Mouse (Mus musculus) G1E (cell line): ENCODE results near the gene Cybrd1. TPM values are rescaled to one million over a fixed set of nuclear protein-coding genes. Genes with fewer than 3 reads are reported as not detected.

ENCODE experiments used
- ATAC-seq: 2 replicates; pipeline ENCODE4 v1.8.0; 2016; ENCODE audit warnings: mild to moderate bottlenecking; ENCODE audit not compliant: insufficient number of reproducible peaks, poor library complexity, low FRiP score, severe bottlenecking; ENCODE audit errors: extremely low read depth
- DNase-seq: peaks from one replicate; pipeline ENCODE4 v3.0.0; 2012; ENCODE audit warnings: low spot score
- H3K27me3 ChIP-seq: 2 replicates; pipeline ENCODE4 v1.6.1; 2012; ENCODE audit warnings: mild to moderate bottlenecking, low read length, inconsistent platforms; ENCODE audit not compliant: insufficient read depth
- H3K36me3 ChIP-seq: replicated peaks from 2 replicates; pipeline ENCODE3; 2012; ENCODE audit warnings: mild to moderate bottlenecking, inconsistent platforms
- H3K4me1 ChIP-seq: 2 replicates; pipeline ENCODE4 v1.6.1; 2012; ENCODE audit warnings: low read depth, low read length, inconsistent platforms, mixed read lengths; ENCODE audit not compliant: insufficient read depth
- H3K4me3 ChIP-seq: 2 replicates; pipeline ENCODE4 v1.5.1; 2012; ENCODE audit warnings: low read depth, mild to moderate bottlenecking, inconsistent platforms, low read length, moderate library complexity, mixed read lengths
- H3K9me3 ChIP-seq: replicated peaks from 2 replicates; pipeline ENCODE4 v1.6.1; 2012; ENCODE audit warnings: inconsistent platforms
- CTCF ChIP-seq: IDR thresholded peaks from 2 replicates; pipeline ENCODE4 v1.5.1; 2012; ENCODE audit warnings: low read depth, low read length, inconsistent platforms, mixed read lengths
- GATA1 ChIP-seq: IDR thresholded peaks from 2 replicates; pipeline ENCODE4 v1.6.1; 2012; ENCODE audit warnings: borderline replicate concordance, low read length, inconsistent platforms, mixed read lengths
- GATA2 ChIP-seq: IDR thresholded peaks from 2 replicates; pipeline ENCODE4 v1.6.1; 2012; ENCODE audit warnings: low read depth, low read length, inconsistent platforms, borderline replicate concordance
- POLR2AphosphoS5 ChIP-seq: IDR thresholded peaks from 2 replicates; pipeline ENCODE4 v1.6.1; 2012; ENCODE audit warnings: low read depth, low read length, inconsistent platforms; ENCODE audit not compliant: insufficient replicate concordance
- TAL1 ChIP-seq: conservative IDR thresholded peaks from 2 replicates; pipeline ENCODE4 v1.6.1; 2012; ENCODE audit warnings: low read depth, low read length, inconsistent platforms, mixed read lengths
- polyA plus RNA-seq: library from polyadenylated mRNA; stranded (reverse); fragments of >175 nt; gene quantifications from 2 replicates; pipeline ENCODE4 v1.2.3, GENCODE M21; 2012
- total RNA-seq, 2 experiments: library from RNA; stranded (forward) in 1 of 2; stranded (reverse) in 1 of 2; fragments of 200-1000 nt in 1 of 2; fragments of >200 nt in 1 of 2; fragmentation: Nextera tagmentation in 1 of 2; gene quantifications; 2 replicates each; pipeline ENCODE4 v1.2.3; 2014 to 2017

Cybrd1 gene
- total and polyA plus RNA-seq, 3 experiments: 0.11 TPM; not detected in 2

DNA sequence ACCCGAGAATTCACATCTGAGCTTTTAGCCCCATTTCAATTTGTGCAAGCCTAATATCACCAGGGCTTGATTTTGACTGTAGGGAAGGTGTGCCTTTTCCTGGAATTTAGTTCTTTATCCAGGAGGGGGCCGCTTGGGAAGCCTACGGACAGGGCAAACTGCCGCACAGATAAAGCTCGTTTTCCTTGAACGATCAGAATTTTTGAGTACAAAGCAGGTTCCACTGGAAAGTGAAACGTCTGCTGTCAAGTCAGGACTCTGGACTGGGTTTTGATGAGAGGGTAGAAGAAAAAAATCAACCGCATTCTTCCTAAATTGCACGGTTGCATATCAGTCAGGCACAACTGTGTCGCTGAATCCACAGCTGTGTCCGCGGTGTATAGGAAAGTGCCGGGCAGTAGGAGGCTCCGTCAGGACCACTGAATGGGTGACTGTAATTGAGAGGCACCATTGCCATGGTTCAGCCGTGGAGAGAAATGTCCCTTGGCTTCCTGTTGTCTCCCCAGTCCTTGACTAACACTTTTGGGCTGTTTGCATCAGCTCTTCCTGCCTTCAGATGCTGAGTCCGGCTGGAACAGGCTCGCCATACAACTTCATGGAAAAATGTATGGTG, 74.6 kb downstream of the Cybrd1 start:
- DNase-seq: no peak
- Histone ChIP-seq H3K27me3 (peaks cover 32% of the 10 kb centered on the region), H3K9me3 (no peaks in the 10 kb centered on the region), H3K4me3 (no peak overlapping the region), H3K36me3 (no peaks in the 10 kb centered on the region), H3K4me1 (no peaks in the 10 kb centered on the region)
- no peak for TF ChIP-seq GATA2
- no peak for TF ChIP-seq GATA1
- no peak for TF ChIP-seq CTCF
- no peak for TF ChIP-seq POLR2AphosphoS5
- TF ChIP-seq TAL1: no peak
- no peak for ATAC-seq

Other genes starting within 250 kb of the Cybrd1 start
- 25.7 and 26.6 TPM in 2 replicates for gene Dcaf17, start 62.6 kb upstream of the Cybrd1 start, total RNA-seq (2014; fragmentation: Nextera tagmentation)
- gene Dcaf17, start 62.6 kb upstream of the Cybrd1 start, total RNA-seq (2017): 24.1 and 25.8 TPM in 2 replicates
- gene Dcaf17, start 62.6 kb upstream of the Cybrd1 start, polyA plus RNA-seq: 5.1 and 6.0 TPM in 2 replicates
- 43.4 and 53.5 TPM in 2 replicates for gene Mettl8, start 62.3 kb upstream of the Cybrd1 start, total RNA-seq (2014; fragmentation: Nextera tagmentation)
- gene Mettl8, start 62.3 kb upstream of the Cybrd1 start, total RNA-seq (2017): 25.5 and 25.8 TPM in 2 replicates
- gene Mettl8, start 62.3 kb upstream of the Cybrd1 start, polyA plus RNA-seq: 28.7 and 40.8 TPM in 2 replicates
- 134 and 148 TPM in 2 replicates for gene Dync1i2, start 93.8 kb downstream of the Cybrd1 start, total RNA-seq (2014; fragmentation: Nextera tagmentation)
- 114 and 131 TPM in 2 replicates for gene Dync1i2, start 93.8 kb downstream of the Cybrd1 start, total RNA-seq (2017)
- gene Dync1i2, start 93.8 kb downstream of the Cybrd1 start, polyA plus RNA-seq: 6.5 and 12.0 TPM in 2 replicates
- 35.8 and 39.3 TPM in 2 replicates for gene Slc25a12, start 249.8 kb downstream of the Cybrd1 start, total RNA-seq (2014; fragmentation: Nextera tagmentation)
- gene Slc25a12, start 249.8 kb downstream of the Cybrd1 start, total RNA-seq (2017): 51.6 and 58.3 TPM in 2 replicates
- gene Slc25a12, start 249.8 kb downstream of the Cybrd1 start, polyA plus RNA-seq: 6.0 and 12.2 TPM in 2 replicates